Mouse (Mus musculus) neural tube, embryonic 12.5 days (tissue): Measurements from ENCODE around the gene Cd209b. TPM values are rescaled to one million over a fixed set of nuclear protein-coding genes. Genes with fewer than 3 reads are reported as not detected.

ENCODE experiments used
- ATAC-seq: fragments of 200-750 bp; cut with Nextera tagmentation; 2 replicates; pipeline ENCODE4 v1.8.0; 2017; ENCODE audit warnings: low read depth, mild to moderate bottlenecking, moderate TSS enrichment, moderate library complexity; ENCODE audit not compliant: low FRiP score
- H3K27ac ChIP-seq: fragments of 300-500 bp; sonication (generic); 2 replicates; pipeline ENCODE4 v1.5.1; 2016
- H3K27me3 ChIP-seq: fragments of 300-500 bp; sonication (generic); replicated peaks from 2 replicates; pipeline ENCODE4 v1.6.1; 2016; ENCODE audit warnings: mild to moderate bottlenecking
- H3K36me3 ChIP-seq: fragments of 300-500 bp; sonication (generic); 2 replicates; pipeline ENCODE4 v1.6.1; 2016; ENCODE audit warnings: mild to moderate bottlenecking
- H3K4me1 ChIP-seq: fragments of 300-500 bp; sonication (generic); 2 replicates; pipeline ENCODE4 v1.6.1; 2016
- H3K4me2 ChIP-seq: fragments of 300-500 bp; sonication (generic); replicated peaks from 2 replicates; pipeline ENCODE4 v1.6.1; 2016; ENCODE audit warnings: mild to moderate bottlenecking
- H3K4me3 ChIP-seq: fragments of 300-500 bp; sonication (generic); 2 replicates; pipeline ENCODE4 v1.5.1; 2016
- H3K9ac ChIP-seq: fragments of 300-500 bp; sonication (generic); 2 replicates; pipeline ENCODE4 v1.6.1; 2016; ENCODE audit warnings: mild to moderate bottlenecking
- H3K9me3 ChIP-seq: fragments of 300-500 bp; sonication (generic); 2 replicates; pipeline ENCODE4 v1.6.1; 2016; ENCODE audit warnings: mild to moderate bottlenecking
- WGBS: fragments of 180-500 bp; shearing (Covaris S2); methylation state at CpG from one replicate; pipeline ENCODE4 v1.1.7; 2016; 5-methylcytosine and 5-hydroxymethylcytosine counted together
- polyA plus RNA-seq: library from polyadenylated mRNA; unstranded; fragments of >200 nt; fragmentation: Nextera tagmentation; extraction: Ambion mirVana; gene quantifications from 2 replicates; pipeline ENCODE4 v1.2.1, GENCODE M21; 2016

Gene Cd209b
- not detected in 2 replicates for polyA plus RNA-seq

DNA sequence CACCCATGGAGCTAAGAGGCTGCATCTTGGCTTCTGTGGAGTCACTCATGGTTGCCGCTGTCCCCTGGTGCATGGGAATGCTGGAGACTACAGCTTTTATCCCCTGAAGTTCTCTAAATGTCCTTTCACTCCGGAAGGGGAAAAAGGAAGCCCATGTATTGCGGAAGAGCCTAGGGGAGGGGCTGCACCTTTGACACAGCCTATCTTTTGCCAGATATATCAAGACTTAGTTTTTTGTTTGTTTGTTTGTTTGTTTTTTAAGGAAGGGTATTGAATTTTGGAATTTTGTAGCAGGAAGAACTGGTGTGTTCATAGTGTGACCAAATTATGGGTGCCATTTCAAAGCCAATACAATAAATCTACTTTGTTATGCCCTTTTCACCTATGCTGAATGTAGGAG, at the start of gene Cd209b:
Gene Cd209b, minus strand, starts transcription at position 101 of the 400 bp plus-strand sequence.
- WGBS: 89% methylated on average over 3 of the region's 3 CpGs
- H3K27me3 ChIP-seq: no peaks in the 10 kb centered on the region
- H3K36me3 ChIP-seq: no peaks in the 10 kb centered on the region
- no peak within 1 kb of the TSS for H3K4me3 ChIP-seq
- H3K9me3 ChIP-seq: peaks cover 16% of the 10 kb centered on the region; the same call in 1 of the 2 replicates
- no peaks in the 10 kb centered on the region for H3K4me1 ChIP-seq
- H3K27ac ChIP-seq: no peak within 1 kb of the TSS
- ATAC-seq: no peak
- no peak within 1 kb of the TSS for H3K9ac ChIP-seq
- H3K4me2 ChIP-seq: no peak within 1 kb of the TSS

DNA sequence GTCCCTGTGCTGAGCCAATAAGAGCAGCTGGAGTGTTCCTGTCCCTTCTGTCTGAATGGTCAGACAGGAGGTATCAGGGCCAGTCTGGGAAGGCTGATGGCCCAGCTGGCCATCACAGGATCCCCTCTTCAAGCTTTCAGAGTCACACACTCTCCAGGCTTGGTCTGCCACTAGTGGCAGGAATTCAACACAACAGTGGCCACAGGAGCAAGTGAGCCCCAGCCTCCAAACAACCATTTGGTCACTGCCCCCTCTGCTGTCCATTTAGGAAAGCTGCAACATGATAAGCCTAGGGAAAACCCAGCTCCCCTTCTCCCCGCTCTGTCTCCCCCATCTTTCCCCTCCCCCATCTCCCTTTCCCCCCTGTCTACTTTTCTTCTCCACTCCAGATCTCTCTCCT, 29.4 kb upstream of the Cd209b start:
- no peak for ATAC-seq
- 67% methylated on average over 1 of the region's 1 CpGs for WGBS

DNA sequence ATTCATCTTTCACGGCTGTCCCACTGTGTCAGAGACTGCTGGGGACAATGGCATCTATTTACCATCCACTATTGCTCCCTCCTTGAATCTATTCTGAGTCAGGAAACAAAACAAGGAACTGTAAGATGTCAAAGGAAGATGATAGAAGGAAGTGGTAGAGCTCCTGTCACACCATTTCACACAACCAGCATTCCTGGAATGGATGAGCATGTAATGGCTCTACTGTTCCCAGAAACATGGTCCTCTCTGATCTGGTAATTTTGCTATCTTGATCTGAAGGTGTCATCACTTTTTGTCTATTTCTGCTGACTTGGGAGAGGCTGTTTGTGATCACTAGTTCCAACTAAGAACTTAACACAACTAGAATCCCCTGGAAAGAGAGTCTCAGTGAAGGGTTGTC, 28.0 kb upstream of the Cd209b start, which contains the start of gene Cd209c:
Gene Cd209c, minus strand, starts transcription at position 101 of the 400 bp plus-strand sequence.
- 77% methylated on average over 1 of the region's 1 CpGs for WGBS
- ATAC-seq: no peak

More for the DNA sequence above, 29.4 kb upstream of the Cd209b start:
- Histone ChIP-seq H3K27me3 (no peaks in the 10 kb centered on the region), H3K9ac (no peak overlapping the region), H3K4me2 (no peak overlapping the region), H3K36me3 (no peaks in the 10 kb centered on the region), H3K27ac (no peak overlapping the region), H3K4me1 (no peaks in the 10 kb centered on the region), H3K9me3 (peaks cover 34% of the 10 kb centered on the region), H3K4me3 (no peak overlapping the region)

GRCm38 (mm10) chr8:3940023-3940422, 13.4 kb upstream of the Cd209b start:
- peaks cover 54% of the 10 kb centered on the region for H3K9me3 ChIP-seq
- WGBS: 93% methylated on average over 3 of the region's 3 CpGs
- H3K27me3 ChIP-seq: no peaks in the 10 kb centered on the region

More for the DNA sequence above, 28.0 kb upstream of the Cd209b start, which contains the start of gene Cd209c:
- Histone ChIP-seq H3K4me1 (no peaks in the 10 kb centered on the region), H3K27ac (no peak within 1 kb of the TSS), H3K4me3 (no peak within 1 kb of the TSS), H3K9me3 (peaks cover 31% of the 10 kb centered on the region), H3K4me2 (no peak within 1 kb of the TSS), H3K27me3 (no peaks in the 10 kb centered on the region), H3K9ac (no peak within 1 kb of the TSS), H3K36me3 (no peaks in the 10 kb centered on the region)

GRCm38 (mm10) chr8:3878455-3878854, 48.2 kb downstream of the Cd209b start, which contains the start of gene Cd209d:
Cd209d (minus strand) TSS chr8:3878555.
- no peak for ATAC-seq
- 71% methylated on average over 4 of the region's 4 CpGs for WGBS

More at GRCm38 (mm10) chr8:3940023-3940422, 13.4 kb upstream of the Cd209b start:
- Histone ChIP-seq H3K4me1 (no peaks in the 10 kb centered on the region), H3K27ac (no peak overlapping the region), H3K4me3 (no peak overlapping the region), H3K36me3 (no peaks in the 10 kb centered on the region), H3K9ac (no peak overlapping the region), H3K4me2 (no peak overlapping the region)
- ATAC-seq: no peak

DNA sequence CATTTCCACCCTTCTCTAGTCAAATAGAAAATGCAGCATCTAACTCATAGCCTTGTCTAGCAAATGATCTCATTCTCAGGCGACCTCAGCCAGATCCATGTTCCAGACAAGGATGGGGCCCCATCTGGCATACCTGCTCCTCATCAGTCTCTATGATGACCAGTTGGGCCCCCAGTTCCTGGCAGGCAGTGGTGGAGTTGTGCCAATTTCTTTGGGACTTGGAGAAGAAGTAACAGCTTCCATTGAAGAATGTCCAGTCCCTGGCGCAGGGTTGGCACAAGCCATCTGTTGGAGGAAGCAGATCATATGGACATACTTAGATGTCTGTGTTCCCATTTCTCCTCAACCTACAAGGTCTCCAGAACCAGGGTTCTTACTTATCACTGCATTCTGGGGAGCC, 50.5 kb downstream of the Cd209b start:
- no peaks in the 10 kb centered on the region for H3K27me3 ChIP-seq
- no peak overlapping the region for H3K9ac ChIP-seq
- no peak overlapping the region for H3K4me3 ChIP-seq
- peaks cover 44% of the 10 kb centered on the region for H3K9me3 ChIP-seq
- no peak for ATAC-seq
- H3K36me3 ChIP-seq: no peaks in the 10 kb centered on the region
- H3K27ac ChIP-seq: no peak overlapping the region
- 81% methylated on average over 2 of the region's 2 CpGs for WGBS
- no peaks in the 10 kb centered on the region for H3K4me1 ChIP-seq
- H3K4me2 ChIP-seq: no peak overlapping the region

More at GRCm38 (mm10) chr8:3878455-3878854, 48.2 kb downstream of the Cd209b start, which contains the start of gene Cd209d:
- no peaks in the 10 kb centered on the region for H3K4me1 ChIP-seq
- H3K9me3 ChIP-seq: peaks cover 33% of the 10 kb centered on the region
- no peak within 1 kb of the TSS for H3K27ac ChIP-seq
- no peak within 1 kb of the TSS for H3K4me2 ChIP-seq
- no peak within 1 kb of the TSS for H3K4me3 ChIP-seq
- H3K36me3 ChIP-seq: no peaks in the 10 kb centered on the region
- no peaks in the 10 kb centered on the region for H3K27me3 ChIP-seq
- H3K9ac ChIP-seq: no peak within 1 kb of the TSS

Other genes starting within 250 kb of the Cd209b start
- gene Fcer2a, start 232.7 kb downstream of the Cd209b start, polyA plus RNA-seq: 0.30 and 0.41 TPM in 2 replicates
- gene Clec4g, start 206.2 kb downstream of the Cd209b start, polyA plus RNA-seq: not detected in 2 replicates
- not detected in 2 replicates for gene Cd209a, start 177.9 kb downstream of the Cd209b start, polyA plus RNA-seq
- not detected in 2 replicates for gene Cd209e, start 72.5 kb downstream of the Cd209b start, polyA plus RNA-seq
- not detected in 2 replicates for gene Cd209d, start 48.3 kb downstream of the Cd209b start, polyA plus RNA-seq
- gene Cd209c, start 27.9 kb upstream of the Cd209b start, polyA plus RNA-seq: 0.63 and 0.72 TPM in 2 replicates
- not detected in 2 replicates for gene Cd209f, start 179.0 kb upstream of the Cd209b start, polyA plus RNA-seq
- gene Cd209g, start 207.3 kb upstream of the Cd209b start, polyA plus RNA-seq: not detected in 2 replicates
- 72.1 and 74.7 TPM in 2 replicates for gene Evi5l, start 239.7 kb upstream of the Cd209b start, polyA plus RNA-seq